8 mouse cellular contexts compared by ENCODE assay signal in the genomic region with DNA sequence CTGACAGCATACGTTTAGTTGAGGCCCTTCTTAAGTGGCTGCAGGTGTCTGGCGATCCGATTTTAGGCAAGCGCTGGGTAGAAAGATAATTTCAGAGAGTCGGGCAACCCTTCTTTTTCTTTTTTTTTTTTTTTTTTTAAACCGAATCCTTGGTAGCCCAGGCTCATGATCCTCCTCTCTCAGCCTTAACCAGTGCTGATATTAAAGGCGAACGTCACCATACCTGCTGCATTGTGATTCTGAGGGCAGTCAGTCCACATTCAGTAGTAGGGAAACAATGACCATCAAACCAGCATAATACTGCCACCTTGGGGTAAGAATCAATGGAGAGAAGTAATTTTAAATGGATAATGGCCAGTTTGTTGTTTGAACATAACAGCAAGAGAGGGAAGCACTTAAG. TPM values are rescaled to one million over a fixed set of nuclear protein-coding genes. Genes with fewer than 3 reads are reported as not detected.
DNase-seq lines count a peak whose midpoint lies in the region; ATAC-seq and TF ChIP-seq lines count a peak whose summit lies in the region.

No protein-coding gene starts in this region.

- H3K4me3 ChIP-seq in heart, adult 2 months, result peak overlapping the region; percentile 51
- peak overlapping the region; percentile 57 for H3K4me3 ChIP-seq in kidney, adult 2 months (ENCODE audit: insufficient read depth, low read depth, low read length)
- H3K4me3 ChIP-seq in stomach, embryonic 16.5 days (replicated peaks; ENCODE audit: low read length), result peak overlapping the region; percentile 52

- 0 out of 2 replicates have a peak, but pooled peaks have one; percentile 35 for ATAC-seq in frontal cortex, adult (ENCODE audit: low TSS enrichment)
- no peak for ATAC-seq in stomach, embryonic 16.5 days (ENCODE audit: insufficient read depth, low FRiP score)

- no peak for DNase-seq in frontal cortex, postnatal 25 days (ENCODE audit: low spot score in 2 of 2)
- DNase-seq in cerebellum, adult 9-10 months, result peak; percentile 87
- DNase-seq in heart, adult 2 months, result peak in 1 of 2 experiments; percentile 15
- peak; percentile 77 for DNase-seq in kidney, adult 2 months
- DNase-seq in lung, postnatal 10 days, result peak; percentile 53
- DNase-seq in left cerebral cortex, postnatal 36 days (ENCODE audit: low spot score in 2 of 2), result no peak

- H3K27me3 ChIP-seq in heart, adult 2 months (ENCODE audit: control insufficient read depth, insufficient read depth, low read length), result no peaks in the 10 kb centered on the region
- H3K27me3 ChIP-seq in kidney, adult 2 months (replicated peaks; ENCODE audit: control insufficient read depth, insufficient read depth, low read length), result no peaks in the 10 kb centered on the region
- no peaks in the 10 kb centered on the region for H3K27me3 ChIP-seq in stomach, embryonic 16.5 days (ENCODE audit: control insufficient read depth, insufficient read depth, low read length)

- peak overlapping the region; percentile 80 for H3K27ac ChIP-seq in heart, adult 2 months
- H3K27ac ChIP-seq in kidney, adult 2 months (ENCODE audit: insufficient read depth, low read depth, low read length), result no peak overlapping the region
- H3K27ac ChIP-seq in stomach, embryonic 16.5 days (ENCODE audit: low read length), result peak overlapping the region; percentile 94

- H3K79me2 ChIP-seq in heart, adult 2 months (replicated peaks; ENCODE audit: control insufficient read depth, insufficient read depth, low read length), result no peaks in the 10 kb centered on the region

- TF ChIP-seq EP300 in heart, adult 2 months (IDR thresholded peaks at IDR 0.05; ENCODE audit: insufficient read depth, low read depth, low read length), result no peak

- H3K9me3 ChIP-seq in stomach, embryonic 16.5 days (replicated peaks; ENCODE audit: control insufficient read depth, low read length), result no peaks in the 10 kb centered on the region

- TF ChIP-seq POLR2A in heart, adult 2 months (IDR thresholded peaks at IDR 0.05; ENCODE audit: insufficient read depth, low read depth, low read length), result 0 out of 2 replicates have a peak, but pooled peaks have one; percentile 17
- no peak for TF ChIP-seq POLR2A in kidney, adult 2 months (IDR thresholded peaks at IDR 0.05; ENCODE audit: low read depth, low read length)

- H3K9ac ChIP-seq in heart, adult 2 months (ENCODE audit: low read depth, low read length), result peak overlapping the region; percentile 80
- H3K9ac ChIP-seq in stomach, embryonic 16.5 days (ENCODE audit: low read length), result peak overlapping the region; percentile 77

- TF ChIP-seq CTCF in heart, adult 2 months (IDR thresholded peaks at IDR 0.05), result peak; percentile 74
- peak; percentile 45 for TF ChIP-seq CTCF in kidney, adult 2 months (conservative IDR thresholded peaks at IDR 0.05; ENCODE audit: insufficient read depth, insufficient read length, low read depth, low read length)

- H3K4me2 ChIP-seq in stomach, embryonic 16.5 days (ENCODE audit: low read depth, low read length), result peak overlapping the region; percentile 73

- peaks cover 1% of the 10 kb centered on the region; the same call in 1 of the 2 replicates for H3K4me1 ChIP-seq in heart, adult 2 months (ENCODE audit: control insufficient read depth, insufficient read depth, low read length)
- no peaks in the 10 kb centered on the region for H3K4me1 ChIP-seq in kidney, adult 2 months (ENCODE audit: control insufficient read depth, insufficient read depth, low read length)
- no peaks in the 10 kb centered on the region for H3K4me1 ChIP-seq in stomach, embryonic 16.5 days (ENCODE audit: control insufficient read depth, insufficient read depth, low read length)

- no peaks in the 10 kb centered on the region for H3K36me3 ChIP-seq in heart, adult 2 months (ENCODE audit: control insufficient read depth, insufficient read depth, low read length)
- no peaks in the 10 kb centered on the region for H3K36me3 ChIP-seq in kidney, adult 2 months (ENCODE audit: control insufficient read depth, insufficient read depth, low read length)
- H3K36me3 ChIP-seq in stomach, embryonic 16.5 days (ENCODE audit: control insufficient read depth, insufficient read depth, low read length), result no peaks in the 10 kb centered on the region

- intact Hi-C loops in heart, adult 2 months (cut with DNase I), result loop anchor here (1.0 to 10.0 kb wide), 4 partner anchors 24 to 160 kb away; a partner anchor contains a TSS
- intact Hi-C loops in left cerebral cortex, postnatal 36 days (cut with DNase I), result loop anchor here (2.0 kb wide), 2 partner anchors 52 to 78 kb away; a partner anchor contains a TSS

- 10% methylated on average over 8 of the region's 8 CpGs for WGBS in heart, adult 2 months
- 14% methylated on average over 8 of the region's 8 CpGs for WGBS in kidney, adult 2 months
- 13% methylated on average over 8 of the region's 8 CpGs for WGBS in stomach, embryonic 16.5 days

RNA-seq across cellular contexts. Expression of a gene that starts 23.9 kb away (rescaled TPM):
- total RNA-seq in heart, adult 2 months (2021), result 10 to 100 TPM; 23.3 to 23.8 TPM
- polyA plus RNA-seq in heart, adult 2 months (2012; rRNA removed), result 6.0 and 10.6 TPM in 2 replicates
- 4.7 and 6.6 TPM in 2 replicates for polyA plus RNA-seq in kidney, adult 2 months (2012; rRNA removed)
- 86.8 and 88.6 TPM in 2 replicates for polyA plus RNA-seq in stomach, embryonic 16.5 days (2015; fragmentation: Nextera tagmentation; extraction: Ambion mirVana)
- 10 to 100 TPM; 39.8 to 44.1 TPM for total RNA-seq in left cerebral cortex, postnatal 36 days (2021)

RNA-seq across cellular contexts. Expression of a gene that starts 35.9 kb away (rescaled TPM):
- total RNA-seq in heart, adult 2 months (2021), result 1 to 10 TPM; 4.7 to 5.1 TPM
- polyA plus RNA-seq in heart, adult 2 months (2012; rRNA removed), result 1.4 and 3.5 TPM in 2 replicates
- polyA plus RNA-seq in kidney, adult 2 months (2012; rRNA removed), result 1.4 and 1.9 TPM in 2 replicates
- polyA plus RNA-seq in stomach, embryonic 16.5 days (2015; fragmentation: Nextera tagmentation; extraction: Ambion mirVana), result 15.6 and 16.9 TPM in 2 replicates
- 10 to 100 TPM; 18.5 to 21.2 TPM for total RNA-seq in left cerebral cortex, postnatal 36 days (2021)

RNA-seq across cellular contexts. Expression of a gene that starts 52.6 kb away (rescaled TPM):
- total RNA-seq in heart, adult 2 months (2021), result 10 to 100 TPM in 1 of 2 experiments, 1 to 10 TPM in 1; 7.9 to 12.8 TPM
- 3.8 and 6.6 TPM in 2 replicates for polyA plus RNA-seq in heart, adult 2 months (2012; rRNA removed)
- polyA plus RNA-seq in kidney, adult 2 months (2012; rRNA removed), result 4.6 and 5.6 TPM in 2 replicates
- polyA plus RNA-seq in stomach, embryonic 16.5 days (2015; fragmentation: Nextera tagmentation; extraction: Ambion mirVana), result 18.6 and 18.8 TPM in 2 replicates
- 10 to 100 TPM; 26.3 to 29.5 TPM for total RNA-seq in left cerebral cortex, postnatal 36 days (2021)

Comparison
In these comparisons a context has a peak if more than half of its experiments do, and no peak if none do; other contexts are left out.
1. DNase-seq: peak in cerebellum, adult 9-10 months (single experiment), kidney, adult 2 months (single experiment) and lung, postnatal 10 days (single experiment); none in frontal cortex, postnatal 25 days (0 of 2) and left cerebral cortex, postnatal 36 days (0 of 2).
2. Peak in every context shown above with its lines, with median percentiles within 50 percentile points of each other: H3K4me3 ChIP-seq.